Mouse (Mus musculus): ENCODE data around the gene Kank2. TPM values are rescaled to one million over a fixed set of nuclear protein-coding genes. Genes with fewer than 3 reads are reported as not detected.

The Kank2 gene
- polyA plus RNA-seq, 1 experiment from 2014 or later = 18.7 TPM

DNA sequence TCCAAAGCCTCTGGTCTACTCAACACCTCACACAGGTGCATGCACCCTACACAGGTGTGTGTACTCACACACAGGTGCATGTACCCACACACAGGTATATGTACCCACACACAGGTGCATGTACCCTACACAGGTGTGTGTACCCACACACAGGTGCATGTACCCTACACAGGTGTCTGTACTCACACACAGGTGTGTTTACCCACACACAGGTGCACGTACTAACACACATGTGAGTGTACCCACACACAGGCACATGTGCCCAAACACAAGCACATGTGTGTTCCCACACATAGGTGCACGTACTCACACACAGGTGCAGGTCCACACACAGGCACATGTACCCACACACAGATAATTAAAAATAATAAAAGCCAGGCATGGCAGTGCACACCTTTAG is 39.1 kb upstream of the Kank2 start:
- H3K9ac ChIP-seq (replicated peaks; ENCODE audit: low read length) = no peak overlapping the region
- WGBS = 95% methylated on average over 2 of the region's 2 CpGs
- H3K4me1 ChIP-seq (ENCODE audit: insufficient read depth, low read length) = peaks cover 9% of the 10 kb centered on the region
- H3K4me2 ChIP-seq (replicated peaks; ENCODE audit: low read depth, low read length) = no peak overlapping the region
- peaks cover 54% of the 10 kb centered on the region for H3K36me3 ChIP-seq (ENCODE audit: insufficient read depth, low read length)
- no peaks in the 10 kb centered on the region for H3K9me3 ChIP-seq (ENCODE audit: low read length)
- no peak for ATAC-seq (ENCODE audit: low FRiP score, low TSS enrichment)
- no peak overlapping the region for H3K4me3 ChIP-seq (ENCODE audit: low read length)
- no peak overlapping the region for H3K27ac ChIP-seq (ENCODE audit: low read length)
- no peaks in the 10 kb centered on the region for H3K27me3 ChIP-seq (ENCODE audit: insufficient read depth, low read length)

DNA sequence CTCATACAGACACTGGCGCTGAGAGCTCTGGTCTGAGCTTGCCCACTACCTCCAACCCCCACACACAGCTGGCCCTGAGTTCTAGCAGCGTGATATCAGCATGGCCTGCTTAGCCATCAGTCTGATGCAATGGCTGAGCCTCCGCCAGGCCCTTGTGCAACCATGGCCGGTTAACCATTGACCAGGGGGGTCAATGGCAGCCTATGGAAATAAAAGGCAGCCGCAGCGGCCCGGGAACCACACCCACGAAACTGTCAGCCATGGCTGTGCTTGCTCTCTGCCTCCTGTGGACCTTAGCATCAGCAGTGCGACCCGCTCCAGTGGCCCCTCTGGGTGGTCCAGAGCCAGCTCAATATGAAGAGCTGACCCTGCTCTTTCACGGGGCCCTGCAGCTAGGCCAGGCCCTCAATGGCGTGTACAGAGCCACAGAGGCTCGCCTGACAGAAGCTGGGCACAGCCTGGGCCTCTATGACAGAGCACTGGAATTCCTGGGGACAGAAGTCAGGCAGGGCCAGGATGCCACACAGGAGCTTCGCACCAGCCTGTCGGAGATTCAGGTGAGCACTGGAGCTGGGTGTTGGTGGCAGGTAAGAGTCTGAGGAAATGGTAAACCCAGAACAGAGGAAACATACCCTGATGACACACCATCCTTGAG is 36.8 kb upstream of the Kank2 start, which contains the start of gene Angptl8:
Gene Angptl8 (plus strand): TSS at position 253 of the 655 bp plus-strand sequence.
- H3K36me3 ChIP-seq (ENCODE audit: insufficient read depth, low read length) = peaks cover 54% of the 10 kb centered on the region
- H3K4me1 ChIP-seq (ENCODE audit: insufficient read depth, low read length) = peaks cover 3% of the 10 kb centered on the region; the same call in 1 of the 2 replicates
- H3K4me3 ChIP-seq (ENCODE audit: low read length) = peak within 1 kb of the TSS; percentile 11
- ATAC-seq (ENCODE audit: low FRiP score, low TSS enrichment) = peak; percentile 69
- H3K4me2 ChIP-seq (replicated peaks; ENCODE audit: low read depth, low read length) = peak within 1 kb of the TSS; percentile 39
- 58% methylated on average over 15 of the region's 15 CpGs for WGBS
- peak within 1 kb of the TSS; percentile 47; the same call in 1 of the 2 replicates for H3K9ac ChIP-seq (replicated peaks; ENCODE audit: low read length)
- H3K9me3 ChIP-seq (ENCODE audit: low read length) = no peaks in the 10 kb centered on the region
- peak within 1 kb of the TSS; percentile 67 for H3K27ac ChIP-seq (ENCODE audit: low read length)
- H3K27me3 ChIP-seq (ENCODE audit: insufficient read depth, low read length) = no peaks in the 10 kb centered on the region

- Histone ChIP-seq H3K27me3 (ENCODE audit: insufficient read depth, low read length) (no peaks in the 10 kb centered on the region), H3K4me2 (replicated peaks; ENCODE audit: low read depth, low read length) (no peak overlapping the region), H3K4me1 (ENCODE audit: insufficient read depth, low read length) (peaks cover 3% of the 10 kb centered on the region; the same call in 1 of the 2 replicates), H3K36me3 (ENCODE audit: insufficient read depth, low read length) (peaks cover 37% of the 10 kb centered on the region), H3K4me3 (ENCODE audit: low read length) (no peak overlapping the region), H3K9me3 (ENCODE audit: low read length) (no peaks in the 10 kb centered on the region), H3K27ac (ENCODE audit: low read length) (no peak overlapping the region), H3K9ac (replicated peaks; ENCODE audit: low read length) (no peak overlapping the region)
- WGBS = 87% methylated on average over 20 of the region's 20 CpGs
- no peak for ATAC-seq (ENCODE audit: low FRiP score, low TSS enrichment)
These were observed 33.2 kb upstream of the Kank2 start for GRCm38 (mm10) chr9:21831558-21832240.

DNA sequence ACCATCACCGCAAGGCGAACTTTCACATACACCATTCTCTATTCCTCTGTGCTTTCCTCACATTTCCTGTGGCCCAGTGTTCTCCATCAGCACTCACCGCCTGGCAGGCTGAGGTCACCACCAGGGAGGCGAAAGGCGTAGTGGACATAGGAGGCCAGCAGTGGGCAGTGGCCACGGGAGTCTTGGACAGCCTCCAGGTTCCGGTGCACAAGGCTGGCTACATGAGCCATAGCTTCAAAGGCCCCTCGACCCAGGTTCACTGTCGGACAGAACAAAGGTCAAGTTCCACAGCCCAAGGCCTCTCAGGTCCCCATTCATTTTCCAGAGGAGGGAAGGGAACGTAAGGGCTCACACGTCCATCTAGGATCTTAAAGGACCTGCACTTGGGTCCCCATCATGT is 32.4 kb upstream of the Kank2 start:
- no peaks in the 10 kb centered on the region for H3K27me3 ChIP-seq (ENCODE audit: insufficient read depth, low read length)
- no peak overlapping the region for H3K9ac ChIP-seq (replicated peaks; ENCODE audit: low read length)
- no peak for ATAC-seq (ENCODE audit: low FRiP score, low TSS enrichment)
- 71% methylated on average over 11 of the region's 11 CpGs for WGBS
- no peak overlapping the region for H3K4me2 ChIP-seq (replicated peaks; ENCODE audit: low read depth, low read length)
- H3K36me3 ChIP-seq (ENCODE audit: insufficient read depth, low read length) = peaks cover 36% of the 10 kb centered on the region
- no peaks in the 10 kb centered on the region for H3K9me3 ChIP-seq (ENCODE audit: low read length)
- no peak overlapping the region for H3K4me3 ChIP-seq (ENCODE audit: low read length)
- peaks cover 3% of the 10 kb centered on the region; the same call in 1 of the 2 replicates for H3K4me1 ChIP-seq (ENCODE audit: insufficient read depth, low read length)
- no peak overlapping the region for H3K27ac ChIP-seq (ENCODE audit: low read length)

DNA sequence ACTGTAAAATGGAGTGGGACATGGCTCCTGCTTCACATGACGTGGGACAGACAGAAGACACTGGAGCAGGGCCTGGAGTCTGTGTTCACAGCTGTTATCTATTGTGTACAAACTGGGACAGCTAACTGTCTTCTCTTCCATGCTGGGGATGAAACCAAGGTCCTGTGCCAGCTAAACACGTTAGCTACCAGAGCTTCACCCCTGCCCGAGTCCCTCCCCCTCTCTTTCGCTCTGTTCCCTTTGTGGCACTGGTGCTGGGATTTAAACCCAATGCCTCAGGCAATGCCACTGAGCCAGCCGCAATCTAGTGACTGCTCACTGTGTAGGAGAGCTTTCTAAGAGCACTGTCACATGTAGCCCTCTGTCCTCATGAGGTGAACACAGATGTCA is 31.9 kb upstream of the Kank2 start:
- Histone ChIP-seq H3K4me2 (replicated peaks; ENCODE audit: low read depth, low read length) (no peak overlapping the region), H3K27ac (ENCODE audit: low read length) (no peak overlapping the region), H3K4me3 (ENCODE audit: low read length) (no peak overlapping the region), H3K9ac (replicated peaks; ENCODE audit: low read length) (no peak overlapping the region), H3K4me1 (ENCODE audit: insufficient read depth, low read length) (no peaks in the 10 kb centered on the region; the same call in 1 of the 2 replicates), H3K9me3 (ENCODE audit: low read length) (no peaks in the 10 kb centered on the region), H3K27me3 (ENCODE audit: insufficient read depth, low read length) (no peaks in the 10 kb centered on the region), H3K36me3 (ENCODE audit: insufficient read depth, low read length) (peaks cover 31% of the 10 kb centered on the region)
- WGBS = 91% methylated on average over 5 of the region's 5 CpGs
- ATAC-seq (ENCODE audit: low FRiP score, low TSS enrichment) = no peak

DNA sequence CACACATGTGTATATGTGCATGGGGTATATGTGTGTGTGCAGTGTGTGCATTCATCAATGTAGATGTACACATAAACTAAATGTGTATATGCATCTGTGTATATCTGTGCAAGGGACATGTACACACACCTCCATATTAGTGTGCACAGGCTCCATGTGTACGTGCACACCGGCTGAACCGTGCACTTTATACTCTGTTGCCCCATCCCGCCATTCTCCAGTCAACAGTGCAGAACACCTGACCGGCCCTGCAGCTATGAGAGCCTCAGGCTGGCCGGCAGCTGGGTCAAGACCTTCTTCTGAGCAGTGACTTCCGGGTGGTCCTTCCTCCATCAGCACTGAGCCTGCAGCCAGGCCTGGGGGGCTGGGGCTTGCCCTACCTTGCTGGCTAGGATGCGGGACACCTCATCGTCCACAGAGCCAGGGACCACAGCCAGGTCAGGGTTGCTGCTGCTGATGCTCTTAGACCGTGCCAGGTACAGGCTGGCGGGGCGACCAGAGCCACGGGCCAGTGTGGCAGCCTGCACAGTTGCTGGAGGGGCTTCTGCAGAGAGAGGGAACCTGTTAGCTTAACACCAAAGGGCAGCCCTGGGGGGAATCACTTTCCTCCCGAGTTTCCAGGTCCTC is 31.4 kb upstream of the Kank2 start:
- Histone ChIP-seq H3K9me3 (ENCODE audit: low read length) (no peaks in the 10 kb centered on the region), H3K9ac (replicated peaks; ENCODE audit: low read length) (no peak overlapping the region), H3K4me1 (ENCODE audit: insufficient read depth, low read length) (no peaks in the 10 kb centered on the region; the same call in 1 of the 2 replicates), H3K4me2 (replicated peaks; ENCODE audit: low read depth, low read length) (no peak overlapping the region), H3K27ac (ENCODE audit: low read length) (no peak overlapping the region), H3K4me3 (ENCODE audit: low read length) (no peak overlapping the region), H3K36me3 (ENCODE audit: insufficient read depth, low read length) (peaks cover 28% of the 10 kb centered on the region), H3K27me3 (ENCODE audit: insufficient read depth, low read length) (no peaks in the 10 kb centered on the region)
- 81% methylated on average over 14 of the region's 14 CpGs for WGBS
- ATAC-seq (ENCODE audit: low FRiP score, low TSS enrichment) = no peak

- no peak overlapping the region for H3K4me3 ChIP-seq (ENCODE audit: low read length)
- no peaks in the 10 kb centered on the region for H3K27me3 ChIP-seq (ENCODE audit: insufficient read depth, low read length)
- H3K9ac ChIP-seq (replicated peaks; ENCODE audit: low read length) = no peak overlapping the region
- no peaks in the 10 kb centered on the region for H3K9me3 ChIP-seq (ENCODE audit: low read length)
- no peaks in the 10 kb centered on the region for H3K4me1 ChIP-seq (ENCODE audit: insufficient read depth, low read length)
- no peak for ATAC-seq (ENCODE audit: low FRiP score, low TSS enrichment)
- no peak overlapping the region for H3K27ac ChIP-seq (ENCODE audit: low read length)
- 71% methylated on average over 10 of the region's 10 CpGs for WGBS
- peaks cover 12% of the 10 kb centered on the region for H3K36me3 ChIP-seq (ENCODE audit: insufficient read depth, low read length)
- no peak overlapping the region for H3K4me2 ChIP-seq (replicated peaks; ENCODE audit: low read depth, low read length)
These were observed 25.8 kb upstream of the Kank2 start for GRCm38 (mm10) chr9:21824366-21824765.

- H3K4me1 ChIP-seq (ENCODE audit: insufficient read depth, low read length) = no peaks in the 10 kb centered on the region
- peaks cover 12% of the 10 kb centered on the region; the same call in 1 of the 2 replicates for H3K36me3 ChIP-seq (ENCODE audit: insufficient read depth, low read length)
- whole genome bisulfite sequencing = 42% methylated on average over 4 of the region's 4 CpGs
- H3K27ac ChIP-seq (ENCODE audit: low read length) = no peak overlapping the region
- H3K9me3 ChIP-seq (ENCODE audit: low read length) = no peaks in the 10 kb centered on the region
- no peak overlapping the region for H3K4me2 ChIP-seq (replicated peaks; ENCODE audit: low read depth, low read length)
- no peaks in the 10 kb centered on the region for H3K27me3 ChIP-seq (ENCODE audit: insufficient read depth, low read length)
- no peak for ATAC-seq (ENCODE audit: low FRiP score, low TSS enrichment)
- no peak overlapping the region for H3K4me3 ChIP-seq (ENCODE audit: low read length)
- no peak overlapping the region for H3K9ac ChIP-seq (replicated peaks; ENCODE audit: low read length)
These were observed 25.4 kb upstream of the Kank2 start for GRCm38 (mm10) chr9:21823957-21824356.

GRCm38 (mm10) chr9:21822686-21823085 is 24.1 kb upstream of the Kank2 start:
- H3K4me1 ChIP-seq (ENCODE audit: insufficient read depth, low read length) = no peaks in the 10 kb centered on the region
- H3K4me2 ChIP-seq (replicated peaks; ENCODE audit: low read depth, low read length) = no peak overlapping the region
- H3K27ac ChIP-seq (ENCODE audit: low read length) = no peak overlapping the region
- H3K4me3 ChIP-seq (ENCODE audit: low read length) = no peak overlapping the region
- 80% methylated on average over 6 of the region's 6 CpGs for WGBS
- no peaks in the 10 kb centered on the region for H3K27me3 ChIP-seq (ENCODE audit: insufficient read depth, low read length)
- no peak for ATAC-seq (ENCODE audit: low FRiP score, low TSS enrichment)
- peaks cover 18% of the 10 kb centered on the region for H3K36me3 ChIP-seq (ENCODE audit: insufficient read depth, low read length)
- no peak overlapping the region for H3K9ac ChIP-seq (replicated peaks; ENCODE audit: low read length)
- no peaks in the 10 kb centered on the region for H3K9me3 ChIP-seq (ENCODE audit: low read length)

DNA sequence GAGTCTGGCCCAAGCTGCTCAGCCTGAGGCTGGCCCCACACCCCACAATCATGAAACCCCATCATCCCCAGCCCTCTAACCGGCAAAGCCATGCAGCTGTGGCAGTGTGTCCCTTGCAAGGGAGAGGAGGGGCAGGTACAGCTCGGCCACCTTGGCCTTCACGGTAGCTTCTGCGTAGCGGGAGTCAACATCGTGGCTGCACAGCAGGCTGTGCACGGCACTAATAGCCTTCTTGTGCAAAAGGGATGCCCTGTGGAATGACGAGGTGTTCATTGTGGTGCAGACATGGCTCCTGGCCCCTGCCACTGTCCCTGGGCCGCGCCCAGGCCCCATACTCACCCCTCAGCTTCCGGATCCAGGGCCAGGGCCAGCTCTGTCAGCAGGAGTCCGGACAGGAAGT is 21.6 kb upstream of the Kank2 start:
- no peak for ATAC-seq (ENCODE audit: low FRiP score, low TSS enrichment)
- peaks cover 34% of the 10 kb centered on the region for H3K36me3 ChIP-seq (ENCODE audit: insufficient read depth, low read length)
- WGBS = 87% methylated on average over 12 of the region's 12 CpGs

More for the DNA sequence above, 21.6 kb upstream of the Kank2 start:
- H3K4me1 ChIP-seq (ENCODE audit: insufficient read depth, low read length) = no peaks in the 10 kb centered on the region
- no peaks in the 10 kb centered on the region for H3K9me3 ChIP-seq (ENCODE audit: low read length)
- no peak overlapping the region for H3K27ac ChIP-seq (ENCODE audit: low read length)
- H3K4me2 ChIP-seq (replicated peaks; ENCODE audit: low read depth, low read length) = no peak overlapping the region
- no peak overlapping the region for H3K9ac ChIP-seq (replicated peaks; ENCODE audit: low read length)
- H3K27me3 ChIP-seq (ENCODE audit: insufficient read depth, low read length) = no peaks in the 10 kb centered on the region
- H3K4me3 ChIP-seq (ENCODE audit: low read length) = no peak overlapping the region

Data from kidney, embryonic 16.5 days (tissue).